Mouse (Mus musculus) hindbrain, embryonic 15.5 days (tissue): Measurements from ENCODE around the gene Hpd. TPM values are rescaled to one million over a fixed set of nuclear protein-coding genes. Genes with fewer than 3 reads are reported as not detected.

Experiments used
- ATAC-seq: fragments of 200-750 bp; cut with Nextera tagmentation; 2 replicates; pipeline ENCODE4 v1.8.0; 2017; ENCODE audit warnings: low read depth, moderate number of reproducible peaks, moderate TSS enrichment; ENCODE audit not compliant: low FRiP score
- H3K27ac ChIP-seq: fragments of 300-500 bp; sonication (generic); replicated peaks from 2 replicates; pipeline ENCODE4 v1.5.1; 2015; ENCODE audit warnings: mild to moderate bottlenecking, inconsistent platforms
- H3K27me3 ChIP-seq: fragments of 300-500 bp; sonication (generic); 2 replicates; pipeline ENCODE4 v1.6.1; 2015; ENCODE audit warnings: control low read depth, inconsistent platforms
- H3K36me3 ChIP-seq: fragments of 300-500 bp; sonication (generic); 2 replicates; pipeline ENCODE4 v1.6.1; 2015; ENCODE audit warnings: control low read depth, inconsistent platforms
- H3K4me1 ChIP-seq: fragments of 300-500 bp; sonication (generic); replicated peaks from 2 replicates; pipeline ENCODE4 v1.6.1; 2015; ENCODE audit warnings: control low read depth, inconsistent platforms
- H3K4me2 ChIP-seq: fragments of 300-500 bp; sonication (generic); 2 replicates; pipeline ENCODE4 v1.6.1; 2015; ENCODE audit warnings: moderate library complexity, mild to moderate bottlenecking, inconsistent platforms
- H3K4me3 ChIP-seq: fragments of 300-500 bp; sonication (generic); 2 replicates; pipeline ENCODE4 v1.5.1; 2015; ENCODE audit warnings: mild to moderate bottlenecking, inconsistent platforms
- H3K9ac ChIP-seq: fragments of 300-500 bp; sonication (generic); 2 replicates; pipeline ENCODE4 v1.6.1; 2015; ENCODE audit warnings: inconsistent platforms
- H3K9me3 ChIP-seq: fragments of 300-500 bp; sonication (generic); 2 replicates; pipeline ENCODE4 v1.6.1; 2016; ENCODE audit warnings: control low read depth, inconsistent platforms
- WGBS: fragments of 180-500 bp; shearing (Covaris S2); methylation state at CpG from one replicate; pipeline ENCODE4 v1.1.7; 2015; 5-methylcytosine and 5-hydroxymethylcytosine counted together
- polyA plus RNA-seq: library from polyadenylated mRNA; unstranded; fragments of >200 nt; fragmentation: Nextera tagmentation; extraction: Ambion mirVana; gene quantifications from 2 replicates; pipeline ENCODE4 v1.2.1, GENCODE M21; 2015

Hpd gene
- polyA plus RNA-seq, 1 experiment from 2014 or later, result not detected

DNA sequence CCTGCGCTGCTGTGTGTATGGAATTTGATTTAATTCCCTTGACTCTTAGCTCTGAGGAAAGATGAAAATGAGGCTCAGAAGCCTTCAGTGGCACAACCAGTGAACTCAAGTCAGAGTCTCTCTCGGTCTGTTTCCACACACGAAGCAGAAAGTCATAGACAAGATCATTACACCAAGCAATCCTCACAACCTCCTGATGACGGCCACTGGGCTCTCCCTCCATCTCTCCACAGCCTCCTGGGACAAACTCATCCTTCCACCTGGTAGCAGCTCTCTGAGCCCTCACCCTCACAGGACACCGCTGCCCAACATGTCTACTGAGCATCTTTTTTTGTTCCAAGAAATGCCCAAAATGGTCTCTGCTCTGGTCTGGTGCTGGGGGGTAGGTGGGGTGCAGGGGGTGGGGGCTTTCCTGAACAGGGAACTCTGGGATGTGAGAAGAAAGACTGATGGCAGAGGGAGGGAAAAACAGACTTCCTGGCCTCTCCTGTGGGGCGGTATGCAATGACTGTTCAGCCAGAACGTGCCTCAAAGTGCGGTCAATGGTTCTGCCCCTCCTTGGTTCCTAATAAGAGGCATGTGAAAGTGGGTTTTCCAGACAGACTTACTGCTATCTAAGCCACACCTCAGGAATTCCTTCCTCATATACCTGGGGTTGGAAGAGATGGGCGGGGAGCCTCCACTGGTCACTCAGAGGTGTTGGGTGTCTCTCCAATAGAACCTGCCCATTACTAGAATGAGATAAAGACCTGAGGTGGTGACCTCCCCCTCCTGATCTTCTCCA is 52.3 kb downstream of the Hpd start:
- no peak overlapping the region for H3K4me3 ChIP-seq
- H3K4me1 ChIP-seq, result peaks cover 39% of the 10 kb centered on the region
- H3K9me3 ChIP-seq, result no peaks in the 10 kb centered on the region
- H3K9ac ChIP-seq, result no peak overlapping the region
- no peak overlapping the region for H3K27ac ChIP-seq
- no peaks in the 10 kb centered on the region; the same call in 1 of the 2 replicates for H3K36me3 ChIP-seq
- no peak overlapping the region for H3K4me2 ChIP-seq
- H3K27me3 ChIP-seq, result no peaks in the 10 kb centered on the region
- WGBS, result 86% methylated on average over 9 of the region's 9 CpGs
- no peak for ATAC-seq

DNA sequence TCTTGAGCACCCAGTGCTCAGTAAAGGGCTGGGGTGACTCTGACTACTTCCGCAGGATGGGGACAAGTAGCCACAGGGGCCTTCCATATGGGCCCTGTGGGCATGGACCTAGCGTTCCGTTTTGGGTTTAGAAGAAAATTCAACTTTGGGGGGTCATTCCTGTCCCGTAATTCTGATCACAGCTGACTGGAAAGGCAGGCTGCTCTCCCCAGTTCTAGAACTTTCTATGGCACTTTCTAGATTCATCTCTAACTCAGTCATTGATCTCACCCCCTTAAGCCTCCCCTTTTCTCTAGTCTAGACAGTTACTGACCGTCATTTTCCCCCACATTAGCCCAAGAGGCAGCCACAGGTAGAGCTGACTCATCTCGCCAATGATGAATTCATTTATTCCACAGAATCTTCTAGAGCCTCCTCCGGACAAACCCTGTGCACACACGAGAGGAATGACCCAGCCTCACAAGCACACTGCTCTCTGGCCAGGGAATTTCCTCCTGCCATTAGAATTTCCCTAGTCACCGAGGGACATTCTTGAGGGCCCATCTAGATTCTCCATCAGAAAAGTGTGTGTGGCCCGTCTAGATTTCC is 53.3 kb downstream of the Hpd start:
- Histone ChIP-seq H3K9ac (no peak overlapping the region), H3K27ac (no peak overlapping the region), H3K4me1 (peaks cover 29% of the 10 kb centered on the region), H3K9me3 (no peaks in the 10 kb centered on the region), H3K4me3 (no peak overlapping the region), H3K4me2 (no peak overlapping the region), H3K27me3 (no peaks in the 10 kb centered on the region), H3K36me3 (no peaks in the 10 kb centered on the region; the same call in 1 of the 2 replicates)
- WGBS, result 86% methylated on average over 10 of the region's 10 CpGs
- ATAC-seq, result no peak

DNA sequence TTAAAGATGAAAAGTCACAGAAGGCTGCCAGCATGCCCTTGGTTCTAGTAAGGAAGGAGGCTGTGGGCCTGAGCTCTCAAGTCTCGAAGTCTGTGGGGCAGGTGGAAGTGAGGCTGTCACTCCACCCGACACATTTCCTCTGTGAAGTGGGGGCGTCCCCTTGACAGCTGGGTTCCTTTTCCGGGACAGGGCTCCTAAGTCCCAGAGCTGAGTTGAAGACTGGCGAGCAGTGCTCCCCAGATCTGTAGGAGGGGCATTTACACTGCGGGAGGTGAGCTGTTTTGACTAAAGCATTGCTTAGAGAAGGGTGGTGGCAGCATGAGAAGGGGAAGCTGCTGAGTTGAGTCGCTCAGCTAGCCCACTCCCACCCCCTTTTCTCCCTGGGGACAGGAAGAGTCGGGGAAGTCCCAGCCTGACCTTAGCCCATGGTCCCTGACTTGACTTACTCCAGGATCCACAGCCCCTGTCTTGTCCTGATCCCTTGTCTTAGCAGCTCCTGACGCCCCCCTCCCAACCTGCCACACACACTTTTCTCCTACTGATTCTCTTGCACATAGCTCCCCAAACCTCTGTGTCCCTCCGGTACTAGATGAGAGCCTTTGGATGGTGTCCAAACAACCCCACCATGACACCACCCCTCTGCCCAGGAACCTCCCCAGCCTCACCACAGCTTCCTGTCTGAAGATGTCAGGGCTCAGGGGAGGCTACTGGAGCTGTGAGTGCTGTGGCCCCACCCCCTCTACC is 53.9 kb downstream of the Hpd start:
- no peak overlapping the region for H3K9ac ChIP-seq
- H3K9me3 ChIP-seq, result no peaks in the 10 kb centered on the region
- no peaks in the 10 kb centered on the region for H3K27me3 ChIP-seq
- peaks cover 23% of the 10 kb centered on the region for H3K4me1 ChIP-seq
- WGBS, result 56% methylated on average over 10 of the region's 10 CpGs
- no peak overlapping the region for H3K4me3 ChIP-seq
- no peak overlapping the region for H3K27ac ChIP-seq
- H3K36me3 ChIP-seq, result no peaks in the 10 kb centered on the region; the same call in 1 of the 2 replicates
- H3K4me2 ChIP-seq, result no peak overlapping the region
- no peak for ATAC-seq

DNA sequence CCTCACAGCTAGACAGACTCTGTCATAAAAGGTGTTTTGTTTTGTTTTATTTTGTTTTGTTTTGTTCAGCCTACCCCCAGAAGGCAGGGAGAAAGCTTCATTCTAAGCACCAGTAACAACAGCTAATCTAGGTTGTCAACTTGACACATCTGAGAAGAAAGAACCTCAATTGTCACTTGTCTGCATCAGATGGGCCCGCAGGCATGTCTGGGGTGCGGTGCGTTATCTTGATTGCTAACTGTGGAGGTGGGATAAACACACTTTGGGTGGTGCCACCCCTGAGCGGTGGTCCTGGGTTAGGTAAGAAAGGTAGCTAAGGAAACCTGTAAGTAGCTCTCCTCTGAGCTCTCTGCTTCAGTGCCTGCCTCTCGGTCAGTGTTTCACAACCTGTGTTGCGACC is 55.5 kb downstream of the Hpd start:
- no peak overlapping the region for H3K27ac ChIP-seq
- WGBS, result 75% methylated on average over 6 of the region's 6 CpGs
- no peak overlapping the region for H3K4me3 ChIP-seq
- no peaks in the 10 kb centered on the region for H3K9me3 ChIP-seq
- peaks cover 8% of the 10 kb centered on the region for H3K4me1 ChIP-seq
- H3K36me3 ChIP-seq, result no peaks in the 10 kb centered on the region; the same call in 1 of the 2 replicates
- H3K9ac ChIP-seq, result no peak overlapping the region
- no peaks in the 10 kb centered on the region for H3K27me3 ChIP-seq
- no peak for ATAC-seq
- H3K4me2 ChIP-seq, result no peak overlapping the region

DNA sequence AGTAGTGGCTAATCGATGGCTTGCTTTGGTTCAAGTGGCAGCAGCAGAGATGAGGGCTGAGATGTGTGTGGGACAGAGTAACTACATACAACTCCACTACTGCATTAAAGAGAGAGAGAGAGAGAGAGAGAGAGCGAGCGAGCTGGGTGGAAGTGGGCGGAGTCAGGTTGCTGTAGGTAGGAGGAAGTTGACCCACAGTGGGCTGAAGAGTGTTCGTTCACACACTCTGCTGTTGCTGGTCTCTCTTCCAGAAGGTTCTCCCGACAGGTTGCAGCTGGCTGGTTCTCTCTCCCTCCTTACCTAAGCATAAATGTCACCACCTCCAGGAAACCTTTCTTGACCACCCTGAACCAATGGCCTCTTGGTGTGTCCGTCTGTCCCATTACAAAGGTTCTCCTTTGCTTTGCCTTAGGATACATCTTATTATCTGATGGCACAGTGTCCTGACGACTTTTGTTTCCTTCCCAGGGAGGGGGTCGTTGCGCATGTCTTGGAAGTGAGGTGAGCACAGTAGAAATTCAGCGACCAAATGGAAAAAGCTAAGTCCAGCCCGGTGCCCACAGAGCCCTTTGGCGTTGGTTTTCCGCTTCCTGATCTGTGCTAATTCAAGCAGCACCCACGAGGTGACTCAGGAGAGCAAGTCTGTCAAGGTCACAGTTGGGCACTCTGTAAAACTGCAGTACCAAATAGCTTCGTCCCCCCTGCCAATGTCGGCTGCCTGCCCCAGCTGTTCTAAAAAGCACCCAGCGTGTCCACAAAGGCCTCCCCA is 56.7 kb downstream of the Hpd start:
- no peaks in the 10 kb centered on the region for H3K27me3 ChIP-seq
- H3K4me1 ChIP-seq, result no peaks in the 10 kb centered on the region; the same call in 1 of the 2 replicates
- H3K4me2 ChIP-seq, result no peak overlapping the region
- no peaks in the 10 kb centered on the region for H3K9me3 ChIP-seq
- WGBS, result 85% methylated on average over 18 of the region's 18 CpGs
- no peaks in the 10 kb centered on the region; the same call in 1 of the 2 replicates for H3K36me3 ChIP-seq
- no peak for ATAC-seq
- H3K4me3 ChIP-seq, result no peak overlapping the region
- H3K27ac ChIP-seq, result no peak overlapping the region
- no peak overlapping the region for H3K9ac ChIP-seq

DNA sequence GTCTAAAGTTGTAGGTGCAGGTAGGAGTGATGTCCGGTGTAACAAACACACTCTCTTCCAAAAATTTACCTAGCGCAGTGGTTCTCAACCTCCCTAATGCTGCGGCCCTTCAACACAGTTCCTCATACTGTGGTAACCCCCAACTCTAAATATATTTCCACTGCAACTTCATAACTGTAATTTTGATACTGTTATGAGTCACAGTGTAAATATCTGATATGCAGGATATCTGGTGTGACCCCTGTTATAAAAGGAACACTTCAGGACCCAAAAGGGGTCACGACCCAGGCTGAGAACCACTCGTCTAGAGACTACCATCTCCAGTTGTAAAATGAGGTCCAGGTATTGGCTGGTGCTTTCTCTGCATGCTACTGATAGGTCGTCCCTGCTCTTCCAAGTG is 57.4 kb downstream of the Hpd start:
- Histone ChIP-seq H3K27ac (no peak overlapping the region), H3K27me3 (no peaks in the 10 kb centered on the region), H3K4me2 (no peak overlapping the region), H3K4me1 (no peaks in the 10 kb centered on the region; the same call in 1 of the 2 replicates), H3K9ac (no peak overlapping the region), H3K36me3 (no peaks in the 10 kb centered on the region; the same call in 1 of the 2 replicates), H3K9me3 (no peaks in the 10 kb centered on the region), H3K4me3 (no peak overlapping the region)
- WGBS, result 89% methylated on average over 6 of the region's 6 CpGs
- no peak for ATAC-seq

DNA sequence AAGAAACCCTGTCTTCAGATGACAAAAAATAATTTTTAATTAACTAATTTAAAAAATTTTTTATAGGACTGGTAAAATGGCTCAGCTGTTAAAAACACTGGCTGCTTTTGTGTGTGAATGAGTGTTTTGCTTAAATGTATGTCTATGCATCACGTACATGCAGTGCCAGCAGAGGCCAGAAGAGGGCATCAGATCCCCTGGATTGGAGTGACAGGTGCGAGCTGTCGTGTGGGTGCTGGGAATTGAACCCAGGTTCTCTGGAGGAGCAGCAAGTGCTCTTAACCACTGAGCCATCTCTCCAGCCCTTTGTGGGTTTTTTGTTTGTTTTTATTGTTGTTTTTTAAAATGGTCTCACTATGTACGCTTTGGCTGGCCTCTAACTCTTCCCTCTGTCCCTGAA is 60.3 kb downstream of the Hpd start:
- Histone ChIP-seq H3K4me2 (no peak overlapping the region), H3K27ac (no peak overlapping the region), H3K36me3 (no peaks in the 10 kb centered on the region), H3K27me3 (no peaks in the 10 kb centered on the region), H3K9ac (no peak overlapping the region), H3K4me1 (no peaks in the 10 kb centered on the region), H3K4me3 (no peak overlapping the region), H3K9me3 (no peaks in the 10 kb centered on the region)
- no peak for ATAC-seq
- WGBS, result 95% methylated on average over 4 of the region's 4 CpGs

Other genes with a start within 250 kb of the Hpd start
- gene Kdm2b, start 192.9 kb downstream of the Hpd start, polyA plus RNA-seq, result 95.4 and 99.5 TPM in 2 replicates
- gene Orai1, start 167.7 kb downstream of the Hpd start, polyA plus RNA-seq, result 14.0 and 14.3 TPM in 2 replicates
- gene Morn3, start 135.7 kb downstream of the Hpd start, polyA plus RNA-seq, result 1.1 and 1.3 TPM in 2 replicates
- 17.9 and 20.7 TPM in 2 replicates for gene Tmem120b, start 114.3 kb downstream of the Hpd start, polyA plus RNA-seq
- gene Rhof, start 50.0 kb downstream of the Hpd start, polyA plus RNA-seq, result 16.7 and 19.3 TPM in 2 replicates
- gene Setd1b, start 40.5 kb downstream of the Hpd start, polyA plus RNA-seq, result 10.9 and 11.7 TPM in 2 replicates
- gene Psmd9, start 13.3 kb downstream of the Hpd start, polyA plus RNA-seq, result 75.3 and 75.7 TPM in 2 replicates
- gene Wdr66, start 69.4 kb upstream of the Hpd start, polyA plus RNA-seq, result 0.80 and 1.3 TPM in 2 replicates
- 38.7 and 40.0 TPM in 2 replicates for gene Bcl7a, start 161.1 kb upstream of the Hpd start, polyA plus RNA-seq
- gene Mlxip, start 212.1 kb upstream of the Hpd start, polyA plus RNA-seq, result 18.3 and 20.6 TPM in 2 replicates